Mouse (Mus musculus): ENCODE measurements around the gene Arhgdia.

The Arhgdia gene

DNA sequence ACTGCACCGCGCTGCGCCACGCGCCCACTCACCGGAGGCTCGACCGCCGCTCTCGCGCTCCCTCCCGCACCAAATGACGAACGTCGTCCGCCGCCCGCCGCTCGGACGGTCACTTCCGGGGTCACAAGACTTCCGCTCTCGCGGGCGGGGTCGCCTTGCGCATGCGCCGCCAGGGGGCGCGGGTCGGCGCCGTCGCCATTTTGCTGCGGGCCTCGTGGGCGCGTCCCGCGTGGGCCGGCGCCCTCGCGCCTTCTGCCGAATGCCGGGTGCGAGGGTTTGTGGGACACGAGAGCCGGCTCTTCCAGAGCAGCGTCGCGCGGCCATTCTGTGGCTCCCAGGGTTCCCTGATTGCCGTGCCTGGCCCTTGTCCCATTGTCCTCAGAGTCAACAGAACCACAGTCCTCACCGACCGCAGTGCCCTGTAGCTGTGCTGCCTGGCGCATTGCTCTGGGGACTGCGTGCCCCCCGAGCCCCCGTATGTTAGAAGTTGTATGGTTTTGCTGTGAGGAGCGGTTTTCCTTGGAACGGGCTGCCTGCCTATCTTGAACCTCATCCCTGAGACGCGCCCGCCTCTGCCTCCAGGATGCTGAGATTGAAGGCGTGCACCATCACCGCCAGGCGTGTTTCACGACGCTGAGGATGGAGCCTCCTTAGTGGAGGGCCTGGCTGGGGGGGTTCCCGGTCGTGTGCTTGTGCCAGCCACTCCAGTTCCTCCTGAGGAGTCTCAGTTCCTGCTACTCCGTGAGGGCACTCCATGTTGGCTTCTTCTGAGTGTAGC lies at the start of gene Arhgdia:
TSS of gene Arhgdia (minus strand) at position 135 of the 778 bp plus-strand sequence.
- in situ Hi-C loops (cut with MboI), result no loop called here

- in situ Hi-C loops (cut with MboI), result loop anchor here (5.0 kb wide), 1 partner anchor 42 kb away; the partner anchor contains the start of gene Aspscr1
Observed at GRCm38 (mm10) chr11:120630401-120630871, 49.0 kb upstream of the Arhgdia start.

GRCm38 (mm10) chr11:120629911-120630310 lies 48.5 kb upstream of the Arhgdia start:
- in situ Hi-C loops (cut with MboI), result loop anchor here (5.0 kb wide), 1 partner anchor 42 kb away; the partner anchor contains the start of gene Aspscr1

DNA sequence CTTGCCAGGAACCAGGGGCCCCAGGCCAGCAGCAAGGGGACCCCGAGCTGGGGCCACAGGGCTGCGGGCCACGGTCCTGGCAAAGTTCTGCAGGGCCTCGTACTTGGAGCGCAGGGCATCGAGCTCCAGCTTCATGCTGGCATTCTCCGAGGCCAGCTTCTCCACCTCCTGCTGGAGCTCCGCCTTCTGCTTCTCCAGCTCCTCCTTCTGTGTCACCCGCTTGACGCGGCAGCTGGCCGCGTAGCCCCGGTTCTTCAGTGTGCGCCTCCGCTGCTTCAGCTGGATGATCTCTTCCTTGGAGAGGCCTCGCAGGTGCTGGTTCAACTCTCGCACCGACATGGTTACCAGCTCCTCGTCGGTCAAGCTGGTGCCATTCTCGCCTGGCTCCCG lies 47.9 kb upstream of the Arhgdia start:
- in situ Hi-C loops (cut with MboI), result no loop called here

DNA sequence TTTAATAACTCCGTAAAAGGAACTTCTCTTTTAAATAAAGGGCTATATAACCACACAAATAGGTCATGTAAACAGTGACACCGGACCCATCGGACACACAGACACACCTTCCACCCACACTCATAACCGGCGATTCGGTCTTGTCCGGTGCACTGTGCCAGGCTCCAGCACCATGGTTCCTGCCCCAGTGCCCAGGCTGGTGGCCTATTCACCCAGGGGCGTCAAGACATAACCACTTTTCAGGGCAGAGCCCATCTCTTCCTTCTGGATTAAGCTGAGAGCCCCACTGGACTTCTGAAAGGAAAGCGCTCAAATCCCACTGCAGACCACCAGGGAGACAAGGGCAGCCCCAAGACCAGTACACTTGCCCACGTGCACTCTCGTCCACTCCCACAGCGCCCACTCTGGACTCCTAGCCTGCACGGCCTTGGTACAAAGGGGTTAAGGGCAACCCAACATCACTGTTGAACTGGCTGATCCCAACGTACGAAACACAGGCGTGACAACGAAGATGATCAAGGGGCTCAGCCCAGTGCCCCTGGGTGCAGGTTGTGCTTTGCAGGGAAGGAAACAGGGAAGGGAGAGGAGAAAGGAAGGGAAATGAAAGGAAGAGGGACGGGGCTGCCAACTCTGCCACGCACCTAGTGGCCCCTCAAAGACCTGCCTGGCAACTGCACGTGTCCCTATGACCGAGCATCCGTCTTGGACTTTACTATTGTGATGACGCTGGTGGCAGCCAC lies 47.3 kb upstream of the Arhgdia start:
- in situ Hi-C loops (cut with MboI), result no loop called here

- in situ Hi-C loops (cut with MboI), result no loop called here
Observed at GRCm38 (mm10) chr11:120627468-120628300, 46.3 kb upstream of the Arhgdia start.

DNA sequence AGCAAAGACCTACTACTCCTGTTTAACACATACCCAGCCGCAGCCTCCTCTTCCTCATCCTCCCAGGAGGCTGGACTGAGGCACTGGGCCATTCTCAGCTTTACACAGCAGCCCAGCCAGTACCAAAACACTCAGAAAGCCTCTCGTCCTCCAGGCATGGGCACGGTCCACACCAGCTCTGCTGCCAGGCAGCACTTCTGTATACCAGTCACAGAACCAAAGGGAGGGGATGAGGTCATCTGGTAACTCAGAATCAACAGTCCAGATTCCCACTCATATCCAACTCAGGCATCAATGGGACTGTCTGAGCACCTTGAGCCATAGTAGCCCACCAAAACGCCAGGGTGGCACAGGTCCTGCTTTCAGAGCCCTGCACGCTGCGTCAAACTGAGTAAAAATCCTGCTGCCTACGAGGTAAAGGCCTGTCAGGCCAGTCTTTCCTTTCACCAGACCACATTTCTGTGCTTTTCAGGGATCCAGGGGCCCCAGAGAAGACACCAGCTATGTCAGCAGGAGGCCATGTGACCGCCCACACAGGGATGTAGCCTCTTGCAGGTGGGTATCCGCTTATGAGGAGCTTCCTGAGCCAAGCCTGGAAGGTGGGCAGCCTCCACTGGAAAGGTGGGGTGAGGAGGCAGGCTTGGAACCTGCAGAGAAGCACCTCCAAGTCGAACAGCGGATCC lies 45.5 kb upstream of the Arhgdia start:
- in situ Hi-C loops (cut with MboI), result no loop called here

GRCm38 (mm10) chr11:120625152-120625775 lies 43.8 kb upstream of the Arhgdia start, which contains the start of gene Sirt7:
TSS of gene Sirt7 (minus strand) at chr11:120625240.
- in situ Hi-C loops (cut with MboI), result no loop called here

- in situ Hi-C loops (cut with MboI), result no loop called here
Observed at GRCm38 (mm10) chr11:120624680-120625111, 43.3 kb upstream of the Arhgdia start.

GRCm38 (mm10) chr11:120623961-120624679 lies 42.7 kb upstream of the Arhgdia start:
- in situ Hi-C loops (cut with MboI), result no loop called here

DNA sequence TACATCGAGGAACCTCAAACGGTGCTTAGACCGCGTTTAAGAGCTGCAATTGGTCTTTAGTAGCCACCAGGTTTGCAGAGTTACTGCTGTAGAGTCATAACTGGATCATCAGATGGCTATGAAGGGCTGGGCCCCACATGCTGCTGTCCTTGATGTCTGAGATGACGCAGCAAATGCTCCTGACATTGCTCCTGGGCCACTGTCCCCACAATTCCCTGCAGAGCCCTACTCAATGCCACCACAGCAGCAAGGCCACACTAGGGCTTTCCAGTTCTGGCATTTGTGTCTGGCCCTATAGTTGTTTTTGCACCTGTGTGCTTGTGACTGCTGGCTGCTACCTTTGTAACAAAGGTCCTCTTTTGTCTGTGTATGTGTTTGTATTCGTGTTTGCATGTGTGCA lies 41.4 kb upstream of the Arhgdia start:
- in situ Hi-C loops (cut with MboI), result no loop called here

GRCm38 (mm10) chr11:120620195-120620594 lies 38.8 kb upstream of the Arhgdia start:
- in situ Hi-C loops (cut with MboI), result no loop called here

DNA sequence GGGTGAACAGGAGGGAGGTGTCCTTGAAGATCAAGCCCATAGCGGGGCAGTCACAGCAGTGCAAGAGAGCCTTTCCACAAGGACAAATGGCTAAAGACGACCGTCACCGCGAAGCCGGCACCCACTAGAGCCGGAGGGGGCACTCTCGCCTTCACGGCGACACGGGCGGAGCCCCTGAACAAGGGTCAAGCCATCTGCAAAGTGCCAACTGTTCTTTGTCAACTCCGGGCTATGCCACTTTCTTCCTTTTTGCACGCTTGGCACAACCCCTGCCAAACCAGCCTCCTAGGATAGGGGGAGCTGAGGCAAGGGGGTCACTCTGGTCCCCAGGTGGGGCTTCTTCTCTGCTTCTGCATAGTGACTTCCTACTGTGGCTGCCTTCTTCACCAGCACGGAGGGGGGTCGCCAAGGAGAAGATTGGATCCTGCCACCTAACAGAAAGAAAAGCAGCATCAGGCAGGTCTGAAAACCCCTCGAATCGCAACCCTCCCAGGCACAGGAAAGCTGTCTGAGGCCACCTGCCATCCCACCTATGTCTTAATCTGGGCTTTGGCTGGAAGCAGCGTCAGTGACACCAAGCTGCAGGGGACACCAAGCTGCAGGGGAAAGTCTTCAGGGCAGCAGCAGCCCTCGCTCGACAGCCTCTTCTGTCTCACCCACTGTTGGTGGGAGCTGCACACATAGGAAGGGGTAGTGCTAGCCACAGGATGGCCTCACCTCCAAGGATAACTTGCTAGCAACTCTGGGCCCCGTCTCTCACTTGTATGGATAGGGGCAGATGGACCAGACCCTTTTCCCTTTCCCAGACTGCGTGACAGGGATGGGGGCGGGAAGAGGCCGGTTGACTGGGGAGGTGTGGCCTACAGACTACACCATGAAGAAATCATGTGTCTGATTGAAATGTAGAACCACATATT lies 37.5 kb upstream of the Arhgdia start:
- in situ Hi-C loops (cut with MboI), result no loop called here

GRCm38 (mm10) chr11:120617519-120618112 lies 36.2 kb upstream of the Arhgdia start, which contains the start of gene Pcyt2:
TSS of gene Pcyt2 (minus strand) at chr11:120617936.
- in situ Hi-C loops (cut with MboI), result no loop called here

DNA sequence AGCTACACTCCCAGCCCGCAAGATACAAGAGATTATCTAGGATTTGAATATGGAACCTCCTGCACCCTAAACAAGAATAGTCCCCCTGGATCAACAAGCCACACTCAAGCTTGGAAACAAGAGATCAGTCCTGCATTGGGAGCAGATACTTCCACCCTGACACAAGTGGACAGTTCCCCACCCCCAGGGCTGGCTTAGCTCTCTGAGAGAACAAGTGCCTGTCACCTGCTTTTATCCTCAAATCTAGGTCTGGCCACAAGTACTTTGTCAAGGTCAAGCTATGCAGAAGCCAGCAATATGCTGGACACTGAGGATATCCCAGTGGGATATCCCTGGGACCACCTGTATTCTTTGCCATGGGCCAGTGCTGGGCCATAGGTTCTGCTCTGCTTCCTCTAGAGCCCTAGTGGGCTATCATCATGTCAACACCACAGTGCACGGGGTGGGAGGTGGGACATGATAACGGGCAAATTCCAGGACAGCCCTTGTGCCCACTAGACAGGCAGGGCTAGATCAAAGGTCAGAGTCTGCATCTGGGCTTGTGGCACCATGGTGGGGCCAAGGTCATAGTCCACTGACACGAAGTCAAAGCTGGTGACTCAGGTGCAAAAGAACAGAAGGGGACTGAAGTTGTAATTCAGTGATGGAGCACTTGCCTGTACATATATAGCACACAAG lies 35.3 kb upstream of the Arhgdia start:
- in situ Hi-C loops (cut with MboI), result no loop called here

DNA sequence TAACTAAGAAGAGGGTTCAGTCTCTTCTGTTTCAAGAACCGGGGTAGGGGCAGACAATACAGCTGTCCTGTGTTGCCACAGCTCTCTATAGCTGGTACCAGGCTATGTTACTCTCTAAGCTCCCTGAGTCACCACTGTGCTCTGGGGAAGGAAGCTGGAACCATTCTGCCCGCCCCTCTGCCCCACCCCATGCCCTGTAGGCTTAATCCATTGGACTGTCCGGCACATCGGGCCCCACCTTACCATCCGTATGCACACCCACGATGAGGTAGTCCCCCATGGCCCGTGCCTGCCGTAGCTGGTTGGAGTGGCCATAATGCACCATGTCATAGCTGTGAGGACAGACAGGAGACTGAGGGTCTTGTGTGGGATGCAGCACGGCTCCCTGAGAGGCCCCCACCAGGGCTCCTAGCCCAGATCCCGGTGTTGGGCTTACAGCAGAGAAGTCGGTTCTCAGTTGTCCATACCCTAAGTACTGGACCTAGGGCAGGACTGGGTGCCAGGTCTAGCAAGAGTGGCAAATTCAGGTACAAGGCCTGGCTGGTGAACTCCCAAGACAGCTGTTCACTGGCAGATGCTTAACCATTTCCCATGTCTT lies 34.3 kb upstream of the Arhgdia start:
- in situ Hi-C loops (cut with MboI), result no loop called here

GRCm38 (mm10) chr11:120615167-120615566 lies 33.7 kb upstream of the Arhgdia start:
- in situ Hi-C loops (cut with MboI), result no loop called here

GRCm38 (mm10) chr11:120613976-120614375 lies 32.6 kb upstream of the Arhgdia start:
- in situ Hi-C loops (cut with MboI), result no loop called here
